Mouse (Mus musculus) c-Kit-positive CD71-positive TER-119-negative erythroid progenitor cells, embryonic 14.5 days (primary cell): ENCODE results near the gene A030003K21Rik.
A peak's percentile ranks its signal among the peaks of the same experiment; 100 is the strongest.
"Not testable (repeated sequence)": the region's sequence is repeated elsewhere in the genome, so short reads cannot be mapped to it uniquely, and the experiment has no call there.

Experiments
- DNase-seq: peaks from one replicate; pipeline ENCODE4 v3.0.0-alpha.2; 2013; ENCODE audit warnings: low read depth

A030003K21Rik gene

DNA sequence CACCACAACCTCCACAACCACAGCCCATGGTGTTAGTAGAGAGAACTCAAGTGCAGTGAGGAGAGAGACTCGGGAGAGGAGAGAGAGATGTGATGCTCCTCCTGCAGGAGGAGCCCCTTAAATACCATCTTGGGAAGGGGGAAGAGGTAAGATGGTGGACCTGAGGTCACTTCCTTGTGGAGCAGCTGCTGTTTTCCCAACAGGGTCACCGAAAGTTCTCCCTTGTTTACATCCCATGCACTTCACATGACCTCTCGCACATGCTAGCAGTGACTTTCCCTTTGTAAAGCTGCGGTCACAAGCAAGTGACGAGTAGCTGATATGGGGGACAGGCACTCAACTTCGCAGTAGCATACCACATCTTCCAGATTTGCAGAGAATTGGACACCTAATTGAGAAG lies at the start of gene A030003K21Rik:
Gene A030003K21Rik, minus strand, starts transcription at position 94 of the 400 bp plus-strand sequence.
- not testable (repeated sequence) for DNase-seq

DNA sequence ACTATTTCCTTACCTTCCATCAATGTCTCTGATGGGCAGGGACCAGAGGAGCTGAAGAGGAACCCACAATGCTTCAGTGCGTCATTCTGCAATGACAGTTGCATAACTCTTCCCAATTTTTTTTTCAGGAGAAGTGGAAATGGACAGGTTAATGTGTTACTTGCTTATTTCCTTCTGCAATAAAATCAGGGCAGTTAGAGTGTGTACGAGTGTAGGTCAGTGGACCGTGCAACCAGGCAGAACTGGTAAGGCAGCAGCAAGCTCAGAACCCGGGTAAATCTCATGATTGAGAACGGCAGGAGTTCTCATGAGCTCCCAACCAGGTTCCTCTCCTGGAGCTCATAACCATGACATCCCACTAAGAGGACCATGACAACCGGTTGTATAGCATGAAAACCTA lies 48.9 kb upstream of the A030003K21Rik start:
- DNase-seq, result no peak

DNA sequence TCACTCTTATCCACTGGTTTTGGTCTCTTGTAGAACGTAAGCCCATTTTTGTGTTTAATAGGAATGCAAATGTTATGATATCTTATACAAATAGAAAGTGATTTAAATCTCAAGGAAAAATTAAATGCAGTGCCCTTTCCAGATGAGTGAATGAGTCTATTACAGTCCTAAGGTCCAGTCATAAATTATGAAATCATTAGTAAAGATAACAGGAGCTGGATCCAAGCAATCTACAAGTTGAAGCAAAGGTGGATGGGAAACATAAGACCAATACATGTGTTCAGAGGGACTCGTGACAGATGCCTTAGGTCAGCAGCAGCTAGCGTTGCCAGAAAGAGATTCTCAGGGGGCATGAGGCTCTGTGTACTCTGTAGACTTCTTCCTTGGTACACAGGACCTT lies 48.4 kb upstream of the A030003K21Rik start:
- DNase-seq, result no peak

DNA sequence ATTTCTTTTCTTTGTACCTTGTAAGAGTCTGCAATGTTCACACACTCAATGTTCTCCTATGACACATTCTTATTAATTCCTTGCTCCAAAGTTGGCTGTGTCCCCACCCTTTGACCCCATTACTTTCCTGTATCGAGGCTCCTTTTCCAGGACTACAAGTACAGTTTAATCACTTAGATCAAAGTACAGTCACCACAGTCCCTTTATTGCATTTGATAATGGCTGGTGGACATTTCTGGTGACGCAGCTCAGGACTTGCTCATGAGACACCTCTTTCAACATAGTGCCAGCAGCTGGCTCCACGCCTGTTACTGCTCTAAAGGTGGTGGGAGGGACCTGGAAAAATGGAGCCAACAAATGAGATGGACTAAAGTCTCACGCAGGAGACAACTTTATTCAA lies 47.9 kb upstream of the A030003K21Rik start:
- DNase-seq, result no peak

DNA sequence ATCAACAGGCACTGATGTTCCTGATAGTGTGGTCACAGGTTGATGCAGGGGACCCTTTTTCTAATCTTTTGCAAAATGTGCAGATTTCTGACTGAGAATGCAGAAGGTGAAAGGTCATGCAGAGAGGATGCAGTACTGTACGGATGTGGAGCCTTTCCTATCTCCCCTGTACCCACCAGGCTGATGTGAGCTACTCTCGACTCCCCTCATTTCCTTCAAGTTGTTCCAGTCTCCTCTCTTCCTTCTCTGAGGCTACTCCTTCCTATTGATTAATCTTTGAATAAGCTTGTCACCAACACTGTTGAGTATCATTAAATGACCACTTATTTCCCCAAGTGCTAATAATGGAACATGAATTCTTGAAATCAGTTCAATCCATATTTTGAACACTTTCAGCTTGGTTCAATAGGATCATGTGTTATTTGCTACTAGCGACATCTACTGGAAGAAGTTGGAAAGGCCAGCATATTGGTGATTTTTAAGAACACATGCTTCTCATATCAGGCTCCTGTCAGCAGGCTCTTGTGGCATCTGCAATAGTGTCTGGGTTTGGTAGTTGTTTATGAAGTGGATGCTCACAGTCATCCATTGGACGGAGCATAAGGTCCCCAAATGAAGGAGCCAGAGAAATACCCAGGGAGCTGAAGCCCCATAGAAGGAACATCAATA lies 44.5 kb upstream of the A030003K21Rik start:
- peak; percentile 40 for DNase-seq

DNA sequence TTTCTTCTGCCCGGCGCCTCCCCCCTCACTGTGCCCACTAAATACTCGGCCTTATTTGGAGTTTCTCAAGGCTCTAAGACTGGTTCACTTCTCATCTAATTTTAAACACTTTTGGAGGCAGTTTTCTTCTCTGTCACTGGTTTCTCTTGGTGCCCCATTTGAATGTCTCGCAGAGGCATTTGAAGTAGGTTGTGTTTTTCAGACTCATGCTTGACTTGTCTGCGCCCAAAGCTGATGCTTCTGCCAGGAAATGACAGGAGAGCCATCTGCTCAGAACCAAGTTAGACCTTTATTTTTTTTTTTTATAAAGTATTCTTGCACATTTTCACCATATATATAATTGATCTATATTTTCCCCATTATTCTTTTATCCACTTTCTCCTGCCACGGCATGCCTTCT lies 43.5 kb upstream of the A030003K21Rik start:
- DNase-seq, result no peak

DNA sequence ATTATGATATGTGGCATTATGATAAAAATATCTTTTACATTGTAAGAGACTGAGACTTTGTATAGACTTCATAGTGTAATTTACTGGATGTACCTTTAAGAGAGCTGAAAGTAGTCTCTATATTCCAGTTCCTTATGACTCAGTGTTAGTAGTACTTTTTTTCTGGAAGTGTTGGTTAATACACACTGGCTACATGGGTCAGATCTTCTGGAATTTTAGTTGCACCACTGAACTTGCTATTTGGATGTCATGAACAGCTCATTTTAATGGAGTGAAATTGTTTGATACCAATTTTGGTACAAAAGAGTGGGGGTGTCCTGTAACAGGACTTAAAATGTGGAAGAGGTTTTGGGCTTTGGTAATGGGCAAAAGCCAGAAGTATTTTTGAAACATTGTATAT lies 34.7 kb upstream of the A030003K21Rik start:
- no peak for DNase-seq

DNA sequence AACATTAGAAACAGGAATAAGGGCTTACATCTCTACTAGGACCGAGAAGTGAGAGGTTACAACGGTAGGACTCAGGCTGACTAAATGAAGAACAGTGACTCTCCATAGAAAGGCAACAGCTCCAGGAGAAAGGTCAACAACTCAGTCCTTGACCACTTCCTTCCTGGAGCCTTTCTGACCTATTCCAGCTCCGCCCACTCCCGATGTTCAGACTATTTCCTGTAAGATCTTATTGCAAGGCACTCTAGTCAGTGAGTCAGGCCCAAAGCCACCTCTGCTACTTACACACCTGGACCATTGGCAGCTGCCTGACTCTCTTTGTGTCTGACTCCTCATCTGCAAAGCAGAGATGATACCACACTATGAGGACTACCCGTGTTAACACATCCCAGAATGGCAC lies 32.6 kb upstream of the A030003K21Rik start:
- DNase-seq, result no peak

DNA sequence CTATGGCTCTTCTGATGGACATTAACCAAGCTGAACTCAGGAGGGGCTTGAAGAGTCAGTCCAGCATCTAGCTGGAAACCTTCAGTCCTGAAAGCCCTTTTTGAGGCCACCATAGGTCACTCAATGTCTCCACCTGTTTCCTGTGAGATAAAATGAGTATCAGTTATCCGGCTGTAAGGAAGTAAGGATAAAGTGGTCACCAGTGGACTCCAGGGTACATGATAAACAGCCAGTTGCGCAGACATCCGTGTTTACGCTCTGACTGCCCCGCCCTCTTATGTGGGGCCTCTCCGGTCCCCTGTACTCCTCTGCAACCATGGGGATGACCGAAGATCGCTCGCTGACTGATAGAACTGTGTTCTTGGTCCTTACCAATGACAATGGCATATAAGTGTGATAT lies 31.2 kb upstream of the A030003K21Rik start:
- DNase-seq, result no peak

DNA sequence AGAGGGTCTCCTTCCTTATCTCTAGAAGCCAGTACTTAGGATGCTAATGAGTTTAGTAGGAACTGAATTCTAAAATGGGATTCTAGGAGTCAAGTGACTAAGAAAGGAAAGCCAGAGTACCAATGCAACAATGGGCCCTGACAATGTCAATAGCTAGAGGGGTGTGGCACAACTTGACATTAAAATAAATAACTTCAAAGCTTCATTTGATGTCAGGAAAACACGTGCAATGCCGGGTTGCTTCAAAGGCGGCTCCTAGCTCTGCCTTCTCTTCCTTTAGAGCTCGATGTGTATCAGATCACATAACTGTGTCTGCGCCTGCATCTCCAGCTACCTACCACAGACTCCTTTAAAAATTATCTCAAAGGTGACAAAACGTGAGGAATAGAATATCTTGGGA lies 30.7 kb upstream of the A030003K21Rik start:
- DNase-seq, result no peak

DNA sequence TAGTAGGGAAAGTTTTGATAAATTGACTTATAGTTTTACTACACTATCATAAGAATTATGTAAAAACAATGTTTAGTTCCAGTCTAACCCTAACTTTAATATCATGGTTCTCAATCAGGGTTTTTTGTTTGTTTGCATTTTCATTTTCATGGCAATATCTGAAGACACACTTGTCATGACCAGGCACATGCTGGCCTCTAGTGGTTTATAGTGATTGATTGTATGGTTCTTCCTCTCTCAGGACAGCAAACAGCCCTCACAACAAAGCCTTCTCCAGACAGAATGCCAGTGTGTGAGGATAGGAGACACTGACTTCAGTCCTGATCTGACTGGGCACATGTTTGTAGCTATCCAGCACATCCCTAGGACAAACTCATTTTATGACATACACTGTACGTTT lies 30.1 kb upstream of the A030003K21Rik start:
- no peak for DNase-seq

DNA sequence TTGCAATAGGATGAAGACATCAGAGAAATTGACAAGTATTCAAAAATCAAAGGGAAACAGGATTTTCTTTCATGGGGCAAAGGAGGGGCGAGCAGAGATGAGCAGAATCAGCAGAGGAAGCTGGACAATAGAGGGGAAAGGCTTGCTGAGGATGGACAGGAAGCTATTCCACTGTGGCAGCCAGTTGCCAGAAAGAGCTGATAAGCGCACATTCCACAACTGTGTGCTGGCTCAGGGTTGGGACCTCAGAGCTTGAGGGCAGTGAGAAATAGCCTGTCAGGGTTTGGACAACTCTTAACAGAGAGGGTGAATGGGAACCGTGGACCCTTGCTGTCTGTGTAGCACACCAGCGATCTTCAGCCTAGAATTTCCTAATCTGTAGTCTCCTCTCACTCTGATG lies 28.9 kb upstream of the A030003K21Rik start:
- DNase-seq, result no peak

DNA sequence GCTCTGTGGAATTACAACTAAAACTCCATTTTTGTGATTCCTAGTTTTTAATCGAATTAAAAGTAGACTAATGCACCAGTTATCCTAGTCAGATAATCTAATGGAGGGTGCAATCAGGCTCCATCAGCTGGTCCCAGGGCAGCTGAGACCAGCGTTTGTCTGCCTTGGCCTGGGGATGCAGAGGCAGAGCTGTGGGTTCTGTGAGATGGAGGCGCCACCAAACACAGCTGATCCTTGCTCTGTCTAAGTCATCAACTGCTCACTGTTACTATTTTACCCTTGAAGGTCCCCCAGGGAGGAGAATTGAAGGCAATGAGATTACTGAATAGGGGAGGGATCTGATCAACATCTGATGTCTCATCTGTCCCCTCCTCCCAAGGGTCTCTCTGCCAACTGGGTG lies 23.2 kb upstream of the A030003K21Rik start:
- no peak for DNase-seq

DNA sequence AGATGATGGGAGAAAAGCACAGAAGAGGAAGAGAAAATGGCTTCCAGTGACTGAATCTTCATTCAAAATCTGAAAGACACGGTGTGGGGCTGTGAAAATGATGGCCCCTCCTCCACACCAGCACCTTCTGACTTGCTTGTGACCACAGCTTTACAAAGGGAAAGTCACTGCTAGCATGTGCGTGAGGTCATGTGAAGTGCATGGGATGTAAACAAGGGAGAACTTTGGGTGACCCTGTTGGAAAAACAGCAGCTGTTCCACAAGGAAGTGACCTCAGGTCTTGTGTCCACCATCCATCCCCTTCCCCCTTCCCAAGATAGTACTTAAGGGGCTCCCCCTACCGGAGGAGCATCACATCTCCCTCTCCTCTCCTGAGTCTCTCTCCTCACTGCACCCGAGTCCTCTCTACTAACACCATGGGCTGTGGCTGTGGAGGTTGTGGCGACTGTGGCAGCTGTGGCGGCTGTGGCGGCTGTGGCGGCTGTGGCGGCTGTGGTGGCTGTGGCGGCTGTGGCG lies 16.7 kb upstream of the A030003K21Rik start, which contains the start of gene Gm47955:
Gene Gm47955, plus strand, starts transcription at position 417 of the 516 bp plus-strand sequence.
- DNase-seq, result no peak

DNA sequence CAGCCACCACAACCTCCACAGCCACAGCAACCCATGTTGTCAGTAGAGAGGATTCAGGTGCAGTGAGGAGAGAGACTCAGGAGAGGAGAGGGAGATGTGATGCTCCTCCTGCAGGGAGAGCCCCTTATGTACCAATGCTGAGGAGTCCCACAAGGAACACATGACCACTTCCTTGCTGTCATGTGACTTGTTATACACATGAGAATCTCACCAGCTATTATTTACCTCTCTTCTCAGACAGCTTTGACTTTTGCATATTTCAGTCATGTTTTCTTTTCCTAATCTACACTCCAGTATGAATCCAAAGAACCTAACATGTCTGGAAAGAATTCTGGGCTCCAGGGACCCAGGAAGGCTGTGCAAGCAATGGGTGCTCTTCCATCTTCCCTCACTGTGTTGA lies 12.7 kb upstream of the A030003K21Rik start, which contains the start of gene Gm7544:
Gene Gm7544, minus strand, starts transcription at position 101 of the 400 bp plus-strand sequence.
- not testable (repeated sequence) for DNase-seq

DNA sequence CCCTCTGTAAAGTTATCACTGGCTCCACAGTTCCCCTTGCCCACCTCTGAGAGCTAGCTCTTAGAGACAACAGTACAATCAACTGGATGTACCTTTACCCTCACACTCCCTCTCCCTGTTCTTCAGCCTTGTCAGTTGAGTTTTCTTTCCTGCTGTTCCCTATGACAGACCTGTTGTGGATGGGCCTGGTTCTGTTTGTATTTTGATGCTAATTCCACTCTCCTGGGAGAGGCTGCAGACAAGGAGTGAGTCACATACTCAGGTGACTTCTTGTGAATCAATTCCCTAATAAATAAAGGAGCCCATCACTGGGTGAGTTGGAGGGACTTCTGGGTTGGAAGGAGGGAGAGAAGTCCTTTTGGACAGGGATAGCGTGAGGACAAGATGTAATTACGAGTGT lies 5.4 kb upstream of the A030003K21Rik start:
- DNase-seq, result no peak

DNA sequence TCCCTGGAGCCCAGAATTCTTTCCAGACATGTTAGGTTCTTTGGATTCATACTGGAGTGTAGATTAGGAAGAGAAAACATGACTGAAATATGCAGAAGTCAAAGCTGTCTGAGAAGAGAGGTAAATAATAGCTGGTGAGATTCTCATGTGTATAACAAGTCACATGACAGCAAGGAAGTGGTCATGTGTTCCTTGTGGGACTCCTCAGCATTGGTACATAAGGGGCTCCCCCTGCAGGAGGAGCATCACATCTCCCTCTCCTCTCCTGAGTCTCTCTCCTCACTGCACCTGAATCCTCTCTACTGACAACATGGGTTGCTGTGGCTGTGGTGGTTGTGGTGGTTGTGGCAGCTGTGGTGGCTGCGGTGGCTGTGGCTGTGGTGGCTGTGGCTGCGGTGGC lies 2.8 kb upstream of the A030003K21Rik start:
- not testable (repeated sequence) for DNase-seq

DNA sequence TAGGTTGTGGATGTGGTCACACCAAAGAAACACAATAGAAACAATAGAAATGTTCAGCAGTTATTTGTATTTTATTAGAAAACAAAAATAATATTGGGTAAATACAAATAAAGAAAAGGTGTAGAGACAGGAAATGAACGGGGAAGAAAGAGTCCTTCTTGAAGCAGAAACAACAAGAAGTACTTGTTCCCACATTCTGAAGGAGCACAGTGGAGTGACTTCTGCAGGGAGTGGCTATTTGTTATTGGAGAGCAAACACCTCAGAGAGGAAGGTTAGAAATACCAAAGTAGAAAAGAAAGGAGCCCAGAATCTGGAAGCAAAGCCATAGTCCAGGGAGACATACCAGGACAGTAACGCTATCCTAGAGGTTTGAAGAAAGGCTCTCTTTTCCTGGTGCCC lies 683 bp downstream of the A030003K21Rik start:
- not testable (repeated sequence) for DNase-seq

DNA sequence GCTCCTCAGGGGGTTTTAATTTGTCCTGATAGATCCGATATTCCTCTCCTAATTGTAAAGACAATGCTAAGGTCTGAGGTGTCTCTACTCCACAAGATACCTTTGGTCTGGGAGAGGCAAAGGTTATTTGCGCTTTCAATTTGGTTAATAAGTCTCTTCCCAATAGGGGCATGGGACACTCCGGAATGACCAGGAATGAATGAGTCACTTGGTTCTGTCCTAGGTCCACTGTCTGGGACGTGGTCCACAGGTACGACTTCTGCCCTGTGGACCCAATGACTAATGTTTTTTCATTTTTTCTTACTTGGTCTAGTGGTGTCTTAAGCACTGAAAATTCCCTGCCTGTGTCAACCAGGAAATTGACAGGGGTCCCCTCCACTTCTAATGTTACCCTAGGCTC lies 4.5 kb downstream of the A030003K21Rik start:
- no peak for DNase-seq

DNA sequence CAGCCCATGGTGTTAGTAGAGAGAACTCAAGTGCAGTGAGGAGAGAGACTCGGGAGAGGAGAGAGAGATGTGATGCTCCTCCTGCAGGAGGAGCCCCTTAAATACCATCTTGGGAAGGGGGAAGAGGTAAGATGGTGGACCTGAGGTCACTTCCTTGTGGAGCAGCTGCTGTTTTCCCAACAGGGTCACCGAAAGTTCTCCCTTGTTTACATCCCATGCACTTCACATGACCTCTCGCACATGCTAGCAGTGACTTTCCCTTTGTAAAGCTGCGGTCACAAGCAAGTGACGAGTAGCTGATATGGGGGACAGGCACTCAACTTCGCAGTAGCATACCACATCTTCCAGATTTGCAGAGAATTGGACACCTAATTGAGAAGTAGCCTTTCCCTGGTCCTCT lies 11.9 kb downstream of the A030003K21Rik start, which contains the start of gene Gm6217:
Gene Gm6217, minus strand, starts transcription at position 74 of the 400 bp plus-strand sequence.
- DNase-seq, result not testable (repeated sequence)

DNA sequence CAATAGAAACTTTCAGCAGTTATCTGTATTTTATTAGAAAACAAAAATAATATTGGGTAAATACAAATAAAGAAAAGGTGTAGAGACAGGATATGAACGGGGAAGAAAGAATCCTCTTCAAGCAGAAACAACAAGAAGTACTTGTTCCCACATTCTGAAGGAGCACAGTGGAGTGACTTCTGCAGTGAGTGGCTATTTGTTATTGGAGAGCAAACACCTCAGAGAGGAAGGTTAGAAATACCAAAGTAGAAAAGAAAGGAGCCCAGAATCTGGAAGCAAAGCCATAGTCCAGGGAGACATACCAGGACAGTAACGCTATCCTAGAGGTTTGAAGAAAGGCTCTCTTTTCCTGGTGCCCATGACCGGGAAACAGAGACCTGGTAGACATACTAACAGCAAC lies 12.6 kb downstream of the A030003K21Rik start:
- DNase-seq, result not testable (repeated sequence)

DNA sequence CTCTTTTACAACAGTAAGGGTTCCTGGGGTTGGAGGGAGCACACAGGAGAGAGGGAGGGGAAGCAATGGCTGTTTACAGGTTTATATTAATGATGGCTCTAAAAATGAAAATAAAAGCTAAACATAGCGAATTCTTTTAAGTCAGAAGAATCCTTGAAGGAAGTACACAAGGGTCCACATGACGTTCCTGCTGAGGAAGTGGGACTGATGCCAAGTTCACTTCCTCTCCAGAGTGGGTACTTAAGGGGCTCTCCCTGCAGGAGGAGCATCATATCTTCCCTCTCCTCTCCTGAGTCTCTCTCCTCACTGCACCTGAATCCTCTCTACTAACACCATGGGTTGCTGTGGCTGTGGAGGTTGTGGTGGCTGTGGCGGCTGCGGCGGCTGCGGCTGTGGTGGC lies 18.5 kb downstream of the A030003K21Rik start, which contains the start of gene A030014E15Rik:
Gene A030014E15Rik, plus strand, starts transcription at position 268 of the 400 bp plus-strand sequence.
- DNase-seq, result no peak

DNA sequence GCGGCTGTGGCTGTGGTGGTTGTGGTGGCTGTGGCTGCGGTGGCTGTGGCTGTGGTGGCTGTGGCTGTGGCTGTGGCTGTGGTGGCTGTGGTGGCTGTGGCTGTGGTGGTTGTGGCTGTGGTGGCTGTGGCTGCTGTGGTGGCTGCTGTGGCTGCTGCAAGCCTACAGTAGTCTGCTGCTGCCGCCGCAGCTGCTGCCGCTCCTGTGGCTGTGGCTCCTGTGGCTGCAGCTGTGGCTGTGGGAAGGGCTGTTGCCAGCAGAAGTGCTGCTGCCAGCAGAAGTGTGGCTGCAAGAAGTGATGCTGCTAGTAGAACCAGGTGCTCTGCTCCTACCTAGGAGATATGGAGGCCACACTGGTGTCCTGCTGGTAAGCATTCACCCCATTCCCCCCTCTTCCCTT lies 29.8 kb downstream of the A030003K21Rik start:
- not testable (repeated sequence) for DNase-seq

DNA sequence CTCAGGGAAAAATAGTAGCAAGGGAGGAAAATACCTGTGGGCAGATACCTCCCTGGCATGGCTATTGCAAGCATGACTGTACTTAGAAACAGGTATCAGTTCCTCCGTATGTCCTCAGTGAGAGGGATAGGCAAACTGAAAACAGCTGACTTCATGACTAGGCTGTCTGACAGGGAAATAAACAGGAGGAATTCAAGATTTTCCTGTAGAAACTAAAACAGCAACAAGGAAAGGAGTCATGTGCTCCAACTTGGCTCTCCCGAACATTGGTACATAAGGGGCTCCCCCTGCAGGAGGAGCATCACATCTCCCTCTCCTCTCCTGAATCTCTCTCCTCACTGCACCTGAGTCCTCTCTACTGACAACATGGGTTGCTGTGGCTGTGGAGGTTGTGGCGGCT lies 30.2 kb downstream of the A030003K21Rik start, which contains the start of gene A030005L19Rik:
Gene A030005L19Rik, plus strand, starts transcription at position 301 of the 400 bp plus-strand sequence.
- no peak for DNase-seq
